Mouse (Mus musculus) lung, adult 10 weeks (tissue): Measurements from ENCODE around the gene Apof. TPM values are rescaled to one million over a fixed set of nuclear protein-coding genes. Genes with fewer than 3 reads are reported as not detected.

Experiments used
- polyA plus RNA-seq: library from polyadenylated mRNA; stranded (reverse); fragments of 350-450 nt; fragmentation: Illumina TruSeq; extraction: RNeasy Lipid Tissue Mini Kit (QIAGEN cat#74804); gene quantifications from one replicate; pipeline ENCODE4 v1.2.3, GENCODE M21; 2014; ENCODE audit warnings: low read depth, low replicate concordance; ENCODE audit not compliant: insufficient read depth

Gene Apof
- polyA plus RNA-seq: 0.19 TPM

GRCm38 (mm10) chr10:128268371-128268770, at the start of gene Apof:
Apof (plus strand) TSS chr10:128268671.

GRCm38 (mm10) chr10:128225538-128225937, 42.9 kb upstream of the Apof start, which contains the start of gene Mip:
Mip (plus strand) TSS chr10:128225838.

GRCm38 (mm10) chr10:128231697-128232419, 36.6 kb upstream of the Apof start, which contains the start of gene Timeless:
Timeless (plus strand) TSS chr10:128232065.

GRCm38 (mm10) chr10:128253677-128254255, 14.7 kb upstream of the Apof start, which contains the start of gene Apon:
Apon (plus strand) TSS chr10:128254096.

GRCm38 (mm10) chr10:128270287-128270841, 1.9 kb downstream of the Apof start, which contains the start of gene Stat2:
Stat2 (plus strand) TSS chr10:128270559.

GRCm38 (mm10) chr10:128298702-128299171, 30.3 kb downstream of the Apof start, which contains the start of gene Il23a:
Il23a (minus strand) TSS chr10:128298752.

GRCm38 (mm10) chr10:128303126-128304021, 34.9 kb downstream of the Apof start, which contains the start of gene Pan2:
Pan2 (plus strand) TSS chr10:128303335.

Other genes with a start within 250 kb of the Apof start
- gene Naca, start 233.1 kb upstream of the Apof start, polyA plus RNA-seq: 825 TPM
- 115 TPM for gene Ptges3, start 209.7 kb upstream of the Apof start, polyA plus RNA-seq
- gene Atp5b, start 185.4 kb upstream of the Apof start, polyA plus RNA-seq: 646 TPM
- 8.5 TPM for gene Baz2a, start 177.1 kb upstream of the Apof start, polyA plus RNA-seq
- 47.3 TPM for gene Rbms2, start 88.4 kb upstream of the Apof start, polyA plus RNA-seq
- gene Gls2, start 74.2 kb upstream of the Apof start, polyA plus RNA-seq: 0.59 TPM
- gene Spryd4, start 56.9 kb upstream of the Apof start, polyA plus RNA-seq: 8.9 TPM
- gene Mip, start 42.8 kb upstream of the Apof start, polyA plus RNA-seq: not detected
- gene Timeless, start 36.6 kb upstream of the Apof start, polyA plus RNA-seq: 10.7 TPM
- not detected for gene Apon, start 14.6 kb upstream of the Apof start, polyA plus RNA-seq
- 11.8 TPM for gene Stat2, start 1.9 kb downstream of the Apof start, polyA plus RNA-seq
- gene Il23a, start 30.1 kb downstream of the Apof start, polyA plus RNA-seq: not detected
- gene Pan2, start 34.7 kb downstream of the Apof start, polyA plus RNA-seq: 7.8 TPM
- gene Cnpy2, start 53.8 kb downstream of the Apof start, polyA plus RNA-seq: 144 TPM
- gene Cs, start 69.1 kb downstream of the Apof start, polyA plus RNA-seq: 59.3 TPM
- 24.4 TPM for gene Coq10a, start 100.3 kb downstream of the Apof start, polyA plus RNA-seq
- 3.1 TPM for gene Ankrd52, start 108.4 kb downstream of the Apof start, polyA plus RNA-seq
- not detected for gene Slc39a5, start 132.6 kb downstream of the Apof start, polyA plus RNA-seq
- gene Nabp2, start 142.8 kb downstream of the Apof start, polyA plus RNA-seq: 47.4 TPM
- 22.4 TPM for gene Rnf41, start 143.0 kb downstream of the Apof start, polyA plus RNA-seq
- 27.3 TPM for gene Smarcc2, start 190.6 kb downstream of the Apof start, polyA plus RNA-seq
- 2,837 TPM for gene Myl6, start 225.5 kb downstream of the Apof start, polyA plus RNA-seq
- 1.4 TPM for gene Myl6b, start 230.0 kb downstream of the Apof start, polyA plus RNA-seq